Mouse (Mus musculus) gastrocnemius, adult 18-20 months (tissue): ENCODE results near the gene Gcsam. TPM values are rescaled to one million over a fixed set of nuclear protein-coding genes. Genes with fewer than 3 reads are reported as not detected.
A peak's percentile ranks its signal among the peaks of the same experiment; 100 is the strongest.

Source experiments
- DNase-seq: peaks from one replicate; pipeline ENCODE4 v3.0.0; 2021; ENCODE audit warnings: low spot score
- long read RNA-seq, 2 experiments: library from polyadenylated mRNA; stranded (forward); transcript quantifications; one replicate each; pipeline ENCODE4 v2.0.0; 2021
- total RNA-seq, 2 experiments: library from RNA; stranded (reverse); gene quantifications; 2 replicates each; pipeline ENCODE4 v1.2.3; 2021

The Gcsam gene
- under 1 TPM in 1 of 2 experiments, not detected in 1; 0.17 TPM for total RNA-seq
- long read RNA-seq, experiment 1: 0 reads
- long read RNA-seq, experiment 2: 0 reads

- no peak for DNase-seq
These were observed at the start of gene Gcsam for GRCm38 (mm10) chr16:45610267-45610666. TSS of gene Gcsam (plus strand) at chr16:45610380.

DNA sequence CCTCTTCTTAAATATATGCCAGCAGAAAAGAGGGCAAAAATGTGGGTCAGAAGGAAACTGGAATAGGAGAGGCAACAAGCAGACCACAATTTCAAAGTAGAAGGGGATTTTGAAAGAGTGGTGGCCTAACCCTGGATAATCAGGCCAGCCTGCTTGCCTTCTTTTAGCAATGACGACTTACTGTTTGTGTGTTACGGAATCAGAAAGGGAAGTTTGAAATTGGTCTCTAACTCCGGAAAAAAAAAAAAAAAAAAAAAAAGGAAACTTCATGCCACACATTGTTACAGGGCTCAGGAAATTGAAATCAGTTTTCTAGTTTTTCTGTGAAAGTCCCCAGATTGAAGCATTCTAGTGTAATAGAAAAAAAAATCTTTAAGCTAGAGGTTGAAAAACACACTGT lies 48.4 kb upstream of the Gcsam start:
- no peak for DNase-seq

- no peak for DNase-seq
These were observed 37.9 kb upstream of the Gcsam start for GRCm38 (mm10) chr16:45572307-45572706.

DNA sequence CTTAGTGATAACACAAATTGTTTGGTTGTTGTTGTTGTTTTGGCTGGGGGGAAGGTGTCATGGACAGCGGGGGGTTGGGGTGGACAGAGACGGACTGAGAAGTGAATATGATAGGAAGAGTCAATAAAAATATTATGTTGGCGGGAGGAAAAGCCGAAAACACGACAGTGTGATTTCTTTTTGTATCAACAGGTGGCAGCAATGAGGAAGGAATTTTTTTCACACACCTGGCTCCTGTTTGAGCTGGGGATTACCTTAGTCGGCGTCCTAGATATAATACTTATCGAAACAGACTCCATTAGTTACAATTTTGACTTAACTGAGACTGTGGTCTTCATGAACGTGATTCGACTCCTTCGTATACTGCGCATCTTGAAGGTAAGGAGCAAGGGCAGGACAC lies 30.3 kb upstream of the Gcsam start:
- DNase-seq: no peak

DNA sequence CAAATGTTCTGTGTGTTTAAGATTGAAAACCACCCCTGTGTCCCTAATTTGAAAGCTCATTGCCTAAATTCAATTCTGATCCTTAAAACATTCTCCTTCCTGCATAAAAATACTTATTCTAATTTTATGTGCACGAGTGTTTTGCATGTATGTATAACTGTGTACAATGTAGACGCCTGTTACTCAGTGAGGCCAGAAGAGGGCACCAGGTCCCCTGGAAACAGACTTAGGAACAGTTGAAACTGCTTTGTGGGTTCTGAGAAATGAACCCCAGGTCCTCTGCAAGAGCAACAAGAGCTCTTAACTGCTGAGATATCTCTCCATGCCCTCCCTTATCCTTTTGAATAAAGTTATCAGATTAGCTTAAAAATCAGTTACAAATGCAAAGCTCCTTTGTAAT lies 27.7 kb upstream of the Gcsam start:
- DNase-seq: peak; percentile 1

DNA sequence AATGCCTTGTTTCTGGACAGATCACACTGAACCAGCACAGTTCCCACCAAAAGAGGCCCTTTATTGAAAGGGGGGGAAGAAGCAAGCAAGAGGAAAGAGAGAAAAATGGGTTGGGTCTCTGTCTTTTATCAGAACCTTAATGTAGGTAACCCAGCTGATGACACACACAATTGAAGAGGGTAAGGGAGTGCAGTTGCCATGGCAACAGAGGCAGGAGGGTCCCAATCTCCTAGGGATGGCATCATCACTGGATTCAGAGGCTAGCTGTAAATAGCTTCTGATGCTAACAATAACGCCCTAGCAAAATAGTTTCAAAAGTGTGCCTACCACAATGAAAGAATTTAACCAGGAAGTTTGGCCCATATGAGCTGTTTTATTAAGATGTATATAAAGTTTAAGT lies 16.5 kb upstream of the Gcsam start:
- no peak for DNase-seq

- DNase-seq: no peak
These were observed 14.7 kb upstream of the Gcsam start for GRCm38 (mm10) chr16:45595494-45595893.

- peak; percentile 7 for DNase-seq
These were observed 1.7 kb upstream of the Gcsam start for GRCm38 (mm10) chr16:45608481-45608954.

GRCm38 (mm10) chr16:45609300-45609699 lies 880 bp upstream of the Gcsam start:
- peak; percentile 6 for DNase-seq

DNA sequence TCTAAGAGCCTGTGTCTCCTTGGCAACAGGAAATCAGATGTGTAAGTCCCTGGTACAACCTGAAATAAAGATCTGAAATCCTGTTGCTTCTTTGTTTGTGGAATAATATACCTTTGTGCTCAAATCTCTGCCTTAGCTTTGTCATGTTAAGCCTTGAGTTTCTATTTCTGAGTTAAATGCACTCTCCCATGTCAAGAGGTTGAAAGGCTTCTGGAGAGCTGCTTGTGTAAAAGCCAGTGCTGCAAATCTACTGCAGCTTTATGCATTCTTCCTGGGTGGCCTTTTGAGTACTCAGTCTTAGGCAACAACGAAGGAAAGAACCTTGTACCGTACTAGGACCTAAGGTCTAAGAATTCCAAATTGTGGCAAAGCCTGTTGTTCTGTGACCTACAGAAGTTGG lies 3.1 kb downstream of the Gcsam start:
- no peak for DNase-seq

GRCm38 (mm10) chr16:45615944-45616343 lies 5.8 kb downstream of the Gcsam start:
- no peak for DNase-seq

DNA sequence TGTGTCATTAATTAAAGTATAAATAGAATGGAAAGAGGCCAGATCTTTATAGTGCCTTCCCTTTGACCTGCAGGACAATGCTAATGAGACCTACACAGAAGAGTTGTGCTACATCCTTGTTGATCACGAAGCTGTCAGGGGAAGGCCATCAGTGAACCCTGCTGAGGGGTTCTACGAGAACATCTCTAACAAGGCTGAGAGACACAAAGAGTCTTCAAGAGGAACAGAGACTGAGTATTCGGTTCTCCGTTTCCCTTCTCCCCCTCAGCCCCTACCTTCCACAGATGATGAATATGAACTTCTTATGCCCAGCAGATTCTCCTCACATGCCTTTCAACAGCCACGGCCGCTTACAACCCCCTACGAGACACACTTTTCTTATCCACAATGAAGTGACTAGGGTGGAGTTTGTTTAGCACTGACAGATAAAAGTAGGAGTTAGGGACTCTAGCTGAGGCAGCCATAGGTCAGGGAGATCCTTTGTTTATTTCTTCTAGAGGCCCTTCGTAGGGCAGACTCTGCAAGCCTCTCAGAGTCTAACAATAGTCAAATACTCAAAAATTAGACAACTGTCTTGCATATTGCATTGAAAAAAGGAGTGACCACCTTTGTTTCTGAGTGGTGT lies 9.7 kb downstream of the Gcsam start:
- DNase-seq: no peak

- no peak for DNase-seq
These were observed 13.1 kb downstream of the Gcsam start for GRCm38 (mm10) chr16:45623230-45623629.

DNA sequence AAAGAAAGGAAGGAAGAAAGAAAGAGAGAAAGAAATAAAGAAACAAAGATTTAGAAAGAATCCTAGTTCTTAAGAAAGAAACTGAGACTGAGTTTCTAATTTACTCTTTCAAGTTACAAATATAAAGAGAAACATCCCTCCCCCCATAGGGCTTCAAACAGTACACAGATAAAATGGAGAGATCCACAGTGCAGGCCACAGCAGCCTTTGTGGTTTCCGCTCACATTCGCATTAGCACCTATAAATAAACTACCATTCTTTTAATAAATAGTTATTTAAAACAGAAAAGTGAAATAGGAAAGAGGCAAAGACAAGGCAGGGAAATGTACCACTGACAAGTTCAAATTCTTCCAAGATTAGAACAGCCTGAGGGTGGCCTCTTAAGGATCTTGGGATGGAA lies 14.6 kb downstream of the Gcsam start:
- no peak for DNase-seq

DNA sequence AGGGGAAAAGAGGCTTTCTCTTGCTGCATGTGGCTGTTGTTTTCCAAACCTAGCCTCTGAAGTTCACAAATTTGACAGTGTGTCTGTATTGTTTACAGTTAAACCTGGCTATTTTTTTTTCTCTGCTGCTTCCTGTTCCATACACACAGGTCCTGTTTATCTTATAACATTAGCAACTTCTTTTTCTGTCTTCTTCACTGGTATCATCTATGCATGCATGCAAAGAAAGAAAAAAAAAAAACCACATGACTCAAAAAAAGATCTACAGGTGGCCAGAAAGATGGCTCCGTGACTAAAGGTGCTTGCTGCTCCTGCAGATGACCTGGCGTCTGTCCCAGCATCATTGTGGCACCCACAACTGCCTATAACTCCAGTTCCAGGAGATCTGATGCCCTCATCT lies 15.2 kb downstream of the Gcsam start:
- no peak for DNase-seq

DNA sequence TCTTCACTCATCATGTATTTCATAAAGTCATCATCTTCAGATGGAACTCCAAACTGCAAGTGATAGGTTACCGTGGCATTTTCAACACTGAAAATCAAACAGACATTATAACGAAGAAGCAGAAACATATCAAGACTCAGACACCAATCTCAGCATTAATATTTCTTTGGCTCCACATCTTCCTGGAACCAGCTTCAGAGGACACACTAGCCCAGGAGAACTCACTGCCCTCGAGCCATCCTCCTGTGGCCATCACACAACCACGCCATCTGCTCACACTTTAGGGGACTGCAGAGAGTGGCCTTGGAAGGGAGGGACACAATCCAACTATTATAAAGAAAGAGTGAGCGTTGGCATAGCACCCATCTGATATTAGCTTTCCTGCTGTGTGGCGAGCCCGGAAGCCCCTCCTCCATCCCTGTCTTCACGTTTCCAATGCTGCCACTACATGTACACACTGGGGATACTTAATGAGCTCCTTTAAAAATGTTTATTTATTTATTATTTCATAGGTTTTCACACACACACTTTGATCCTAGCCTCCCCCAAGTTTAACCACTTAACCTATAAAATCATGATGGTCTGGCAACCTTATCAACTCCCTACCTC lies 19.4 kb downstream of the Gcsam start:
- DNase-seq: no peak

DNA sequence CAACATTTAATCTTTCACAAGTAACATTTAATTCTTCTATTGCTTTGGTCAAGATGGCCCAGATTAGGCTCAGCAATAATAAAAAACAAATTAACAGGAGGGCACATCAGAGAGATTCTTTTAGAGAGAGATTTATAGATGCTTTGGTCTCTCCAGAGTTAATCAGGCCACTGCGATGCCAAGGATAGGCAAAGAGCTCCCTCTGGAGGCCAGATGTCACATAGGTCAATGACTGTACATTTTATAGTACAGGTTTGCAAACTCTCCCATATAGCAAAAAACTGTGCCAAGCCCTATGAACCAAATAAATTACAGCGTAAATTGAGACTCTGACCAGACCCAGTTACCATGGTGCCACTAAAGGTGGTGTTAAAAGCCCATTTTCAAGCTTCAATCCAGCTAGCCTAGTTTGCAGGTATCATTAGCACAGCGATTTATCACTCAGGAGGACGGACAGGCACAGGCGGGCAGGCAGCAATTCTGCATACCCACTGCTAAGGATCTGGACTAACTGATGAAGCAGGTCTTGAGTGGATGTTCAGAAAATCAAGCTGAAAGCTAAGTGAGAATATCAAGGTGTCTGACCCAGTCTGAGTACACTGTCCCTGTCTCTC lies 20.3 kb downstream of the Gcsam start:
- peak; percentile 44 for DNase-seq

DNA sequence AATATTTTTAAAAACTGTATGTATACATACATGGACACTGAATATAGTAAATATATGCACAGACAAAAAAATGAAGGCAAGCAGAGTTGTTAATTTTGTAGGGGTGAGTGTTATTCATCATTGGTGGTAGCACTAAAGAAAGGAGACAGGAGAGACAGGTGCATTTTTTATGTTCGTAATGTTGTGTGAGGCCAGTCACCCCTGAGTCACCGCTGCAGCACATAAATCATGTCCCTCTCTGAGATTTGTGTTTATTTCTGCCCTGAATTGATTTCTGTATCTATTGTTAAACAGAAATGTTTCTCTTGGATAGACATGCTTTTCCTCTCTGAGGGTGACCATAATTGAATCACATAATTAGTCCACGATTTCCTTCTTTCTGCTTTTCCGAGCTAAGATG lies 22.2 kb downstream of the Gcsam start:
- no peak for DNase-seq

DNA sequence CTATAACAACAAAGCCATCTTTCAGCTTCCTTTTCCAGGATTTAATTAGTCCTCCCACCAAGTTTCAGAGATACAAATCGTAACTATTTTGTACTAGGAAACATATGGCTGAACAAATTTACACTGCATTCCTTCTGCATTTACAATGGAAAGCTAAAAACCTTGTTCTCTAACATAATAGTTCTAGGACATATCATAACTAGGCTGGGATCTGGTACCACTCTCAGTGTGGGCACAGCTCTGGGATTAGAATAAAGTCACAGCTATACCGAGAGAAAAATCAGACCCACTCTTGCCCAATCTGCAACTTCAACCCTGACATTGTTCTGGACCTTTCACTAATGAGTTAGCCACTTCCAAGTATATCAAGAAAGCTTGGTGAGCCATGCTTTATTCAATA lies 25.6 kb downstream of the Gcsam start:
- no peak for DNase-seq

DNA sequence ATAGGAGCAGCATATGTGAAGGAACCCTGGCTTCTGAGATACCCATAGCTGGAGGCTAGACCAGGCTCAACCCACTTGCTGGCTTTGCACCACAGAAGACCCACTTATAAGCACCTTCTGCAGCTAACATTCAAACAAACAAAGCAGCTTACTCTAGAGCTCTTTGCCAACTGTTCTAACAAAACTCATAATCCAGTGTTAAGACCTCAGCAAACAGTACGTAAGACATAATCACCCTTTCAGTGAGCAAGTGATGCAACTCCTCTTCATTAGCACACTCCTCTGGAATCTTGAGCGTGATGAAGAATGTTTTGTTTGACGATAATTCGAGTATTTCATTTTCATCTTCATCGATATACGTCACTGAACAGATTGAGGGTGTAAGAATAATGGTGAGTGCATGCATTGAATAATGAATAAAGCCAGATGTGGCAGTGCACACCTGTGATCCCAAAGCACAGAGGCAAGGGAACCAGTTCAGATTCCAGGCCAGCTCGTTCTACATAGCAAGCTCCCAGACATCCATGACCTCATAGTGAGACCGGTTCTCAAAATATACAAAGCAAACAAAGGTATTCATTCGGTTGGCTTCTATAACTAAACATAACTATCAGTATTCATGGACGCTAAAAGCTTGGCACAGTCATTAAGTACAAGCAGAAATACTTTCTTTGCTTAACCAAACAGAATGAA lies 30.0 kb downstream of the Gcsam start:
- no peak for DNase-seq

GRCm38 (mm10) chr16:45641301-45641700 lies 31.1 kb downstream of the Gcsam start:
- DNase-seq: no peak

- no peak for DNase-seq
These were observed 33.8 kb downstream of the Gcsam start for GRCm38 (mm10) chr16:45643944-45644343.
